Mouse (Mus musculus): ENCODE measurements around the gene Lmcd1. TPM values are rescaled to one million over a fixed set of nuclear protein-coding genes. Genes with fewer than 3 reads are reported as not detected.

Lmcd1 gene
- polyA plus RNA-seq, 2 experiments from 2014 or later = not detected

GRCm38 (mm10) chr6:112288271-112288670 lies 14.7 kb downstream of the Lmcd1 start:
- ATAC-seq = no peak

- no peak for ATAC-seq
Measured at GRCm38 (mm10) chr6:112291146-112291545, 17.6 kb downstream of the Lmcd1 start.

GRCm38 (mm10) chr6:112293320-112293719 lies 19.8 kb downstream of the Lmcd1 start:
- ATAC-seq = no peak

GRCm38 (mm10) chr6:112295269-112295668 lies 21.7 kb downstream of the Lmcd1 start:
- ATAC-seq = no peak

GRCm38 (mm10) chr6:112300146-112300545 lies 26.6 kb downstream of the Lmcd1 start:
- ATAC-seq = no peak

GRCm38 (mm10) chr6:112300633-112301032 lies 27.1 kb downstream of the Lmcd1 start:
- ATAC-seq = no peak

GRCm38 (mm10) chr6:112302248-112302647 lies 28.7 kb downstream of the Lmcd1 start:
- ATAC-seq = no peak

GRCm38 (mm10) chr6:112302814-112303383 lies 29.3 kb downstream of the Lmcd1 start:
- no peak for ATAC-seq

- no peak for ATAC-seq
Measured at GRCm38 (mm10) chr6:112304751-112305150, 31.2 kb downstream of the Lmcd1 start.

GRCm38 (mm10) chr6:112309330-112309938 lies 35.9 kb downstream of the Lmcd1 start:
- ATAC-seq = no peak

- no peak for ATAC-seq
Measured at GRCm38 (mm10) chr6:112311385-112311784, 37.8 kb downstream of the Lmcd1 start.

GRCm38 (mm10) chr6:112319449-112319848 lies 45.9 kb downstream of the Lmcd1 start:
- no peak for ATAC-seq

- no peak for ATAC-seq
Measured at GRCm38 (mm10) chr6:112320679-112321078, 47.1 kb downstream of the Lmcd1 start.

GRCm38 (mm10) chr6:112322916-112323315 lies 49.4 kb downstream of the Lmcd1 start:
- ATAC-seq = no peak

GRCm38 (mm10) chr6:112325213-112325612 lies 51.7 kb downstream of the Lmcd1 start:
- no peak for ATAC-seq

GRCm38 (mm10) chr6:112327793-112328192 lies 54.2 kb downstream of the Lmcd1 start:
- no peak for ATAC-seq

GRCm38 (mm10) chr6:112330520-112331222 lies 57.1 kb downstream of the Lmcd1 start:
- no peak for ATAC-seq

- no peak for ATAC-seq
Measured at GRCm38 (mm10) chr6:112331223-112331598, 57.7 kb downstream of the Lmcd1 start.

- ATAC-seq = no peak
Measured at GRCm38 (mm10) chr6:112333930-112334329, 60.4 kb downstream of the Lmcd1 start.

GRCm38 (mm10) chr6:112337667-112338066 lies 64.1 kb downstream of the Lmcd1 start:
- ATAC-seq = no peak

- no peak for ATAC-seq
Measured at GRCm38 (mm10) chr6:112339016-112339415, 65.5 kb downstream of the Lmcd1 start.

- no peak for ATAC-seq
Measured at GRCm38 (mm10) chr6:112350452-112350851, 76.9 kb downstream of the Lmcd1 start.

- ATAC-seq = no peak
Measured at GRCm38 (mm10) chr6:112359341-112359740, 85.8 kb downstream of the Lmcd1 start.

GRCm38 (mm10) chr6:112360676-112361075 lies 87.1 kb downstream of the Lmcd1 start:
- no peak for ATAC-seq

All from activated CD4-positive, CD25-positive, alpha-beta regulatory T cell, adult 4 months (primary cell).